Mouse (Mus musculus) liver, embryonic 14.5 days (tissue): ENCODE results near the gene Bcap31.

ENCODE experiments used
- CTCF ChIP-seq: IDR thresholded peaks from 2 replicates; pipeline ENCODE4 v1.5.1; 2016; ENCODE audit warnings: antibody characterized with exemption, low read depth, control low read depth
- EP300 ChIP-seq: IDR thresholded peaks from 2 replicates; pipeline ENCODE4 v1.6.1; 2016; ENCODE audit warnings: antibody characterized with exemption, low read depth

DNA sequence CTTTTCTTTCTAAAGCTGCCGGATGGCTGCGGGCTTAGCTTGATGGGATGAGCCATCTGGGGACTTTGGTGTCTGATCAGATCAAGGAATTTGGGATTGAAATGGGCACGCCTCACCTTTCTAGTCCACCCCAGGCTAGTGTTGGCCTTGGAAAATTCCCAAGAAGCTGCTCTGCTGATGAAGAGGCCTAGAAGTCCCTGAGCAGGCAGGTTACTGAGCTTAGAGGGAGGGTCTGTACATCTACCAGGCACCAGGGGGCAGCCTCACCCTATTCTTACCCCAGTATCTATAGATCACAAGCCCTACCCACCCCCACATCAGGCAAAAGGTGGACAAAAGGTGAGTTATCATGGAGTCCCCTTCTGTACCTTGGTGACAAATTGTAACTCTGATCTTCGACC, 43.9 kb downstream of the Bcap31 start:
- peak; percentile 60 for TF ChIP-seq CTCF
- TF ChIP-seq EP300 = no peak
